Comparison of ENCODE assay signal across 8 mouse cellular contexts in genomic region chr7:47150420-47151061, GRCm38 (mm10). TPM values are rescaled to one million over a fixed set of nuclear protein-coding genes. Genes with fewer than 3 reads are reported as not detected.
DNase-seq lines count a peak whose midpoint lies in the region; ATAC-seq and TF ChIP-seq lines count a peak whose summit lies in the region.

No protein-coding gene starts in this region.

- H3K9me3 ChIP-seq in neural tube, embryonic 14.5 days (ENCODE audit: control insufficient read depth, low read length), result no peaks in the 10 kb centered on the region

- H3K9ac ChIP-seq in neural tube, embryonic 14.5 days (replicated peaks; ENCODE audit: low read depth, low read length), result no peak overlapping the region

- ATAC-seq in inflammation-experienced regulatory T-cells, adult 6 months, result peak; percentile 81
- peak; percentile 51; the same call in 1 of the 2 replicates for ATAC-seq in neural tube, embryonic 14.5 days (ENCODE audit: low read depth)

- no peak for TF ChIP-seq POLR2A in thymus, adult 2 months (IDR thresholded peaks at IDR 0.05; ENCODE audit: control insufficient read depth, extremely low read depth, insufficient read depth, low read length, poor library complexity)

- no peaks in the 10 kb centered on the region for H3K4me1 ChIP-seq in thymus, adult 2 months (replicated peaks; ENCODE audit: control insufficient read depth, insufficient read depth, low read length)
- no peaks in the 10 kb centered on the region for H3K4me1 ChIP-seq in neural tube, embryonic 14.5 days (ENCODE audit: control insufficient read depth, insufficient read depth, low read length)

- H3K36me3 ChIP-seq in thymus, adult 2 months (ENCODE audit: control insufficient read depth, insufficient read depth, low read length), result no peaks in the 10 kb centered on the region
- no peaks in the 10 kb centered on the region for H3K36me3 ChIP-seq in neural tube, embryonic 14.5 days (ENCODE audit: control insufficient read depth, insufficient read depth, low read length)

- 19% methylated on average over 11 of the region's 11 CpGs for WGBS in thymus, adult 2 months
- WGBS in neural tube, embryonic 14.5 days, result 19% methylated on average over 11 of the region's 11 CpGs

- no peaks in the 10 kb centered on the region for H3K27me3 ChIP-seq in thymus, adult 2 months (ENCODE audit: control insufficient read depth, insufficient read depth, low read length)
- no peaks in the 10 kb centered on the region for H3K27me3 ChIP-seq in neural tube, embryonic 14.5 days (ENCODE audit: control insufficient read depth, insufficient read depth, low read length)

- DNase-seq in thymus, adult 2 months, result peak; percentile 46
- no peak for DNase-seq in thymus, adult 18-20 months
- DNase-seq in adrenal gland, postnatal 36 days, result peak; percentile 33 to 46
- peak; percentile 10 for DNase-seq in fibroblast of lung, adult 2 months (ENCODE audit: low read depth)
- peak; percentile 20 to 41 for DNase-seq in lung, adult 18-20 months
- no peak for DNase-seq in gastrocnemius, postnatal 4 days (ENCODE audit: low spot score in 2 of 2)

- H3K4me2 ChIP-seq in neural tube, embryonic 14.5 days (ENCODE audit: low read depth, low read length), result no peak overlapping the region

- H3K4me3 ChIP-seq in thymus, adult 2 months (ENCODE audit: control insufficient read depth, insufficient read depth, low read length), result no peak overlapping the region
- no peak overlapping the region for H3K4me3 ChIP-seq in neural tube, embryonic 14.5 days (ENCODE audit: low read depth, low read length)

- no peak overlapping the region for H3K27ac ChIP-seq in thymus, adult 2 months (ENCODE audit: control insufficient read depth, insufficient read depth, low read length)
- H3K27ac ChIP-seq in neural tube, embryonic 14.5 days (ENCODE audit: low read depth, low read length), result no peak overlapping the region

- no peak for TF ChIP-seq CTCF in thymus, adult 2 months (IDR thresholded peaks at IDR 0.05; ENCODE audit: borderline replicate concordance, control insufficient read depth, extremely low read depth, insufficient read depth, low read length, poor library complexity)

RNA-seq across cellular contexts. Expression of gene Ptpn5, which starts 17.1 kb away (rescaled TPM):
- 1.3 and 2.2 TPM in 2 replicates for polyA plus RNA-seq in thymus, adult 2 months (2012; rRNA removed)
- total RNA-seq in adrenal gland, postnatal 36 days (2021), result 1 to 10 TPM in 1 of 2 experiments, under 1 TPM in 1; 0.53 to 1.1 TPM
- 10 to 100 TPM in 2 of 3 experiments, 1 to 10 TPM in 1; 8.8 to 16.0 (median 11.1) TPM for polyA plus RNA-seq in inflammation-experienced regulatory T-cells, adult 6 months (2017; shearing (Covaris generic))
- 152 and 182 TPM in 2 replicates for polyA plus RNA-seq in neural tube, embryonic 14.5 days (2014; fragmentation: Nextera tagmentation; extraction: Ambion mirVana)
- not detected for total RNA-seq in gastrocnemius, postnatal 4 days (2021)

RNA-seq across cellular contexts. Expression of gene Mrgpra6, which starts 54.2 kb away (rescaled TPM):
- not detected in 2 replicates for polyA plus RNA-seq in thymus, adult 2 months (2012; rRNA removed)
- not detected for total RNA-seq in adrenal gland, postnatal 36 days (2021)
- polyA plus RNA-seq in inflammation-experienced regulatory T-cells, adult 6 months (2017; shearing (Covaris generic)), result not detected
- not detected in 2 replicates for polyA plus RNA-seq in neural tube, embryonic 14.5 days (2014; fragmentation: Nextera tagmentation; extraction: Ambion mirVana)
- total RNA-seq in gastrocnemius, postnatal 4 days (2021), result not detected

Comparison
In these comparisons a context has a peak if more than half of its experiments do, and no peak if none do; other contexts are left out.
1. DNase-seq: peak in thymus, adult 2 months (single experiment), adrenal gland, postnatal 36 days (2 of 2), fibroblast of lung, adult 2 months (single experiment) and lung, adult 18-20 months (2 of 2); none in thymus, adult 18-20 months (0 of 2) and gastrocnemius, postnatal 4 days (0 of 2).